Mouse (Mus musculus) activated CD4-positive, CD25-positive, alpha-beta regulatory T cell, adult 4 months (primary cell): ENCODE data around the gene Wdr13. TPM values are rescaled to one million over a fixed set of nuclear protein-coding genes. Genes with fewer than 3 reads are reported as not detected.
"Not testable (repeated sequence)": the region's sequence is repeated elsewhere in the genome, so short reads cannot be mapped to it uniquely, and the experiment has no call there.

ENCODE experiments used
- ATAC-seq: one replicate; pipeline ENCODE4 v1.8.0; 2017
- polyA plus RNA-seq, 2 experiments: library from polyadenylated mRNA; unstranded; fragments of 100-300 nt; shearing (Covaris generic); gene quantifications; one replicate each; pipeline ENCODE4 v1.2.1; 2017

The Wdr13 gene
- polyA plus RNA-seq, 2 experiments from 2014 or later, result 15.8 to 18.9 TPM

DNA sequence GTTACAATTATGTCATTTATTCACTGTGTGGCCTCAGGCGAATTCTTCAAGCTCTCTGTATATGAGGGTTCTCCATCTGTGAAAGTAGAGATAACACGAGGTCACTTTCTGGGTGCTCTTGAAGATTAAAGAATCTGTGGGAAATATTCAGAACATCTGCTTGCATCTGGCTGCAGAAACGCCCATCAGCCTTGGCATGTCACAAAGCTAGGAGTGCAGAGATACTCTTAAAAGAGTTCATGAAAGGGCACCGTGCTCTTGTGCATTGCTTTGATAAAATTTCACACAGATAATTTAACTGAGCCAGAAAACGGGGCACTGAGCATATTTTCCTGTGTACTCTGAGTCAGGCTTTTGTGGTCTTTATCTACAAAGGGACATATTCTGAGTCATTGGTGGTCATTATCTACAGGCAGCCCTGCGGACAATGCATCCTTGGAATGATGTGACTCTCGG is 30.5 kb downstream of the Wdr13 start:
- no peak for ATAC-seq

DNA sequence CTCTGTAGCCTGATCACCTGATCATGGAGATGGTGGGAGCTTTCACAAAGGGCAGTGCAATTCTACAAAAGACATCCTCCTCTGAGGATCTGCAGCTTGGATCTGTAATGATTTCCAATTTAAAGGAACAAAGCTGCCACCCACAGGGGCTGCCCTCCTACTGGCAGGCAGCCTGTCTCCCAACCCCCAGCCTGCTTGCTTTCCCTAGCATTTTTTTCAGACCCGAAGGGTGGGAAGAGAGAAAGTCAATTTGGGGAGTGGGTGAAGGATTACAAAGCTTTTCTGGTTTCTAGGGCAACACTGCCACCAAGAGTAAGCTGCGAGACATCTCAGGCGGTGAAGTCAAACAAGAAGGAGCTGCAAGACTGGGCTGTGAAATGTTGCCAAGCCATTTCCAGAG is 31.7 kb downstream of the Wdr13 start:
- no peak for ATAC-seq

DNA sequence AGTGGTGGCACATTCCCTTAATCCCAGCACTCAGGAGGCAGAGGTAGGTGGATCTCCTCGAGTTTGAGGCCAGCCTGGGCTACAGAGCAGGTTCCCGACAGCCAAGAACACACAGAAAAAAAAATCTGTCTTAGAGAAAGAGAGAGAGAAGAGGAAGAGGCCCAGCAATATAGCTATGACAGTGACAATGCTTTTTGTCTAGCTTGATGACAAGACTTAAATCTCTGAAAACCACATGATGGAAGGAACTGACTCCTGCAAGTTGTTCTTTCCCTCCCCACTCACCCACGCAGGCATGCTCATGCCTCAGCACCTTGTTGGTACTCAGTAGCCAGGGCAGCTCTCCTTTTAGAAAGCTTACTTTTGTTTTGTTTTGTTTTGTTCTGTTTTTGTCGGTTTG is 33.3 kb downstream of the Wdr13 start:
- ATAC-seq, result no peak

DNA sequence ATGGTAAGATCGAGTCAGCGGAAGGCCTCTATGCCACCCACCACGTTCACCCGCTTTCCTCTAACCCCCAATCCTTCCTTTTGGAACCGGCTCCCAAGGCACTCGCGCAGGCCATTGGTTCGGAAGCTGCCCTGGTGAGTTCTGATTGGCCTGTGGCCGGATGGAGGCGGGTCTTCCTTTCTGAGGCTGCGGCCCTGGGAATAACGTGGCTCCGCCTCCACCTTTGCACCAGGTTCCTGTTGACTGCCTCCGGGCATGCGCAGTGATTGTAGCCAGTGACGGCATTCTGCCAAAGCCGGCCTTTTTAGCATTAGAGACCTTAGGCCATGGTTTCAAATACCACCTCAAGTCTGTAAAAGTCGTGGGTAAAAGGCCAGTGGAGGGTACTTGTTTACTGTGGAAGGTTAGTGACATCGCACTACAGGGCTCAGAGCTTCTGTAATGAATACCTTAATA is 35.9 kb downstream of the Wdr13 start:
- peak; percentile 88 for ATAC-seq

DNA sequence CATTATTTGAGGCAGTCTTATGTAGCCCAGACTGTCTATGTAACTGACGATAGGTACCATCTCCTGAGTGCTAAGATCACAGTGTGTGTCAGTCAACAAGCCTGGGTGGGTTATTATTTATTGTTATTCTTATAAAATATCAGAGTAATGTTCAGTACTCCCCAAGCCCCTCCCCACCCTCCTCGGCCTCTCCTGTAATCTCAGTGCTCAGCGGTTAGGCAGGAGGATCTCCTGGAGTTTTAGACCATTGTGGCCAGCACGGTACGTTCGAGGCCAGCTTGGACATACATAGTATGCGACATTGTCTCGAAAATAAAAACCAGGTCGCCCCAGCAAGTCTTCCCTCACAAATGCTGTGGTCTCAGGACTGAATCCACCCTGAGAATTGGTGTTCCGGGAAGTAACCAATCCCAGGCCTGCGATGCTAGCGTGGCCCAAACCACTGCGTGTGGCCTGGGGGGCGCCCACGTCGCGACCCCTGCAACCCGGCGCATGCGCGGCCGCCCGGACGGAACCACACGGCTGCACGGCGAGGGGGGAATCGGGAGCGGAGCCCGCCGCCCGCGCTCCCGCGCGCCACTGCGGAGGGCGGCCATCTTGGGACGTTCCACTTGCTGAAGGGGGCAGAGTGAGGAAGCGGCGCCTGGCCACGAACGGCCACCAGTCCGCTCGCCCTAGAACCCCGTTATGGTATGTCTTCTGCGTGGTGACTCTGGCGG is 36.5 kb downstream of the Wdr13 start:
- ATAC-seq, result peak; percentile 75

DNA sequence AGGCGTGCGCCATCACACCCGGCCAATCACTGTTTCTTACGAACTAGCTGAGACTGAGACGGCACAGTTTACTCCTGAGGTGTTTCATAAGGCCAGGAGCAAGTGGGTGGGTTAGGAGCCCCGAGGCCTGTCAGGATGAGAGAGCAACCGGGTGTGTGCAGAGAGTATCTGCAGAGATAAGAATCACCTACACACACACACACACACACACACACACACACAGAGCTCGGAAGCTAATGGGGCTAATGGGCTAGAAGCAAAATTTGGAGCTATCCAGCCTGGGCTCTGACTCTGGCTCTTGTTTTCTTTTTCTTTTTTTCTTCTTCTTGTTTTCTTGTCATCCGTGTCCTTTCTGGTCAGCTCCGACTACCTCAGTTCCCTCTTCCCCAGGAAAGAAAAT is 37.1 kb downstream of the Wdr13 start:
- ATAC-seq, result no peak

DNA sequence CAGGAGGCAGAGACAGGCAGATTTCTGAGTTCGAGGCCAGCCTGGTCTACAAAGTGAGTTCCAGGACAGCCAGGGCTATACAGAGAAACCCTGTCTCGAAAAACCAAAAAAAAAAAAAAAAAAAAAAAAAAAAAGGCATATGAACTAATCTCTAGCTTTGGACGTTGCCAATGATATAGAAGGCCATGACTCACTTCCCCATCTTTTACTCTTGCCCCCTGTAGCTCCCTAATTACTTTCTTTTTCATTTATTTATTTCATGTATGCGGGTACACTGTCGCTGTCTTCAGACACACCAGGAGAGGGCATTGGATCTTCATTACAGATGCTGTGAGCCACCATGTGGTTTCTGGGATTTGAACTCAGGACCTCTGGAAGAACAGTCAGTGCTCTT is 41.7 kb downstream of the Wdr13 start:
- not testable (repeated sequence) for ATAC-seq

DNA sequence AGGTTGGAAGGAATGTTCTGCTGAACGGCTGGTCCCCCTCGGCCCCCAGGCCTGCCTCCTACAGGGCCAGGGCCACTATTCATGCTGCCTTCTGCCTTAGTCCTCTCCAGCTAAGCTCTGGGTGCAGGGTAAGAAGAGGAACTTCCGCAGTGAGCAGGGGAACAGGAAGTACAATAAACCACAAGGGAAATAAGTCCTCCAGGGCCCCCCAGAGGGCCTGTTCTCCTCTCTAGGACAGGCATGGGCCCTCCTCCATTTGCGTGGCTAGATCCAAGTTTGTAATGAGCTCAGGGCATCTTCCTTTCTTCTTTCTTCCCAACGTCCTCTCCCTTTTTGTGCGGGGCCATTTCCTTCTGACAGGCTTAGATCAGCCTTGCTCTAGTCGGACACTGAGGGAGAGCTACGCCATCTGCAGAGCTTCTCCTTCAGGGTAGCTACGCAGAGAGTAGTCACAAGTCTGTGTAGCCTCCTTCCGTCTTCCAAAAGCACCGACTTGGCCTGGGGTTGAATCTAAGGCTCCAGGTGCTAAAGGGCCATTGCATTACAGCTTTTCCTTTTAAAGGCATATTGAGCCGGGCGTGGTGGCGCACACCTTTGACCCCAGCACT is 42.2 kb downstream of the Wdr13 start, which contains the start of gene Was:
Gene Was (minus strand): TSS at position 153 of the 608 bp plus-strand sequence.
- peak; percentile 95 for ATAC-seq

DNA sequence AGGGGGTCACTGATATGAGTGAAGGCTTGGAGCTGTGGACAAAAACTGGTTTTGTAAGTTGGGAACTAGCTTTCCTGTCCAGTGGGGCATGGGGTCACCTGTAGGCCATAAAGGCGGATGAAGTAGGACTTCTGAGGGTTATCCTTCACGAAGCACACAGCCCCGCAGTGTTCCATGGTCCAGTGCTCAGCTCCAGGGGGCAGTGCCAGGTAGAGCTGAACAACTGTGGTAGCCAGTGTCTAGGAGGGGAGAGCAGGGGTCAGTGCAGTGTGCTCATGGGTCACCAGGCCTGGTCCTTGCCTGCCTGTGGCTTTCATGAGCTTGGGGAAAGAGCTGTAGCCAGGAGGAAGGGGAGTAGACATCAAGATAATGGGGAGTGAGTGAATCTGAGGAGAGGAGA is 42.9 kb downstream of the Wdr13 start:
- ATAC-seq, result no peak

DNA sequence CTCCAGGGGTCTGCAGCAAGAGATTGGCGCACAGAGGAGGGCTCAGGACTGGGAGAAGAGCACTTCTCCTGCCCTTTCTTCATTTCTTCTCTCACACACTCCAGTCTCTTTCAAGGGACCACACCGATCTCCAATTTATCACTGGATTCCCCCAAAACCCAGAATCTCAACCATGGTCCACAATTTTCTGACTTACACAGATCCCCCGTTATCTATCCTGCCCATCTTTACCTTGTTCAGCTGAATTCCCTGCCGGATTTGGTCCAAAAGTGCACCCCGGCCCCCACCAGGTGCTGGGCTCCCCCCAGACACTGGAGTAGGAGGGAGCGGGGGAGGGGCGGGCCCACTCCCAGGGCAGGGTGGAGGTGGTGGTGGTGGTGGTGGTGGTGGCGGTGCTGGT is 47.1 kb downstream of the Wdr13 start:
- ATAC-seq, result no peak

DNA sequence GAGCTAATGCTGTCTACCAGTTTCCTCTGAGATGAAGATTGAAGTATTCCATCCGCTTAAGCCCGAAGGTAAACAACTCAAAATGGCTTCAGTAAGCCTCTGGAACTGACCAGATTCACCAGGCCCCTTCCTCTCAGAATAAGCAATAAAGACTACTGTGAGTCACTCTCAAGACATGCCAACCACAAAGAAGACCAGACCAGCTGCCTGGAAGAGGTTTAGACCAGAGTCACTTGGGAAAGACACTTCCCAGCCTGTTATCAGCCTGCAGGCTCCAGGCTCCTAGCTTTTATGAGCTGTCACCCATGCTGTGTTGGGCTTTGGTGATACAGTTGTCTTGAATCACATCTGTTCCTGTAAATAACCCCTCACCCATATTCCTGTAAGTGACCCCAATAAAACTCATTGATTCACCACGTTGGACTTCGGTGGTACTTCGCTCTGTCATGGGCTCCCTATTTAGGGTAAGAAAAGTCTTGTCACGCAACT is 47.9 kb downstream of the Wdr13 start:
- no peak for ATAC-seq

DNA sequence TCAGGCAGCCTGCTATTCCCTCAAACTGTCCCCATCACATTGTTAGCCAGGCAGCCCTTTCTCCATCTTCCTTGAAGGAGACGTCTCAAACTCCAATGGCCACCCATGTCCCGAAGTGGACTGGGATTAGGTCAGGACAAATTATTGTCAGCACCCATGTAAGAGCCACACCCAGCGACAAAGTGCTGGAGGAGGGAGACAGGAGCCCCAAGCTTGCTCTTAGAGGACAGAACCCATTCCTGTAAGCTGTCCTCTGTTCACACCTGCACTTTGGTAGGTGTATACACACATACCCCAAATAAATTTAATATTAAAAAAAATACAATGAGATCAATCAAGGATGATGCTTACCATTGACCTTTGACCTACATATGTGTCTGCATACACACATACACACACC is 57.6 kb downstream of the Wdr13 start:
- ATAC-seq, result no peak

DNA sequence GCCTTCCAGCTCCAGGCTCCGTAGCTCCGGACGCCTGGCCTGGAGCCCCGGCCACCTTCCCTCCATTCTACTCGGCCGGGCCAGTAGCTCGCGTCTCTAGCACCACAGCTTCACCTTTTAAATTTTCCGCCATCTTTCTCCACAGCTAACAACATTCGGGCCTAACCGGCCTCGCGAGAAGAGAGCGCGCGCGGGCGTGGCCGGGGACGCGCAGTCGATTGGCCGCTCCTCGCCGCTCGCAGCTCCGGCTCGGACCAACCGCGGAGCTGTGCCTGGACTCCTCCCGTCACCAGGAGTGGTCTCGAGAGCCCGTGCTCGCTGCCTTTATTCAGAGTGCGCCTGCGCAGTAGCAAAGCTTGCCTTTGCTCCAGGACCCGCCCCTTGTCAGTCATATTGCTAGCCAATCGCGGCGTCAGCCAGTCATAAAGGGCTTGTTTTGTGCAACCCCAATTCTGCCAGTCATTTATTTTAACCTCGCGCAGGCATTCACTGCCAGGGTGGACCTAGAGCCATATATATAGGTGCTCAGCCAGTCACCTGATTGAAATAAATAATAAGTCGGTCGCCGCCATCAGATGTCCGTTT is 58.2 kb downstream of the Wdr13 start, which contains the start of gene Suv39h1:
Gene Suv39h1 (minus strand): TSS at position 331 of the 585 bp plus-strand sequence.
- peak; percentile 93 for ATAC-seq

DNA sequence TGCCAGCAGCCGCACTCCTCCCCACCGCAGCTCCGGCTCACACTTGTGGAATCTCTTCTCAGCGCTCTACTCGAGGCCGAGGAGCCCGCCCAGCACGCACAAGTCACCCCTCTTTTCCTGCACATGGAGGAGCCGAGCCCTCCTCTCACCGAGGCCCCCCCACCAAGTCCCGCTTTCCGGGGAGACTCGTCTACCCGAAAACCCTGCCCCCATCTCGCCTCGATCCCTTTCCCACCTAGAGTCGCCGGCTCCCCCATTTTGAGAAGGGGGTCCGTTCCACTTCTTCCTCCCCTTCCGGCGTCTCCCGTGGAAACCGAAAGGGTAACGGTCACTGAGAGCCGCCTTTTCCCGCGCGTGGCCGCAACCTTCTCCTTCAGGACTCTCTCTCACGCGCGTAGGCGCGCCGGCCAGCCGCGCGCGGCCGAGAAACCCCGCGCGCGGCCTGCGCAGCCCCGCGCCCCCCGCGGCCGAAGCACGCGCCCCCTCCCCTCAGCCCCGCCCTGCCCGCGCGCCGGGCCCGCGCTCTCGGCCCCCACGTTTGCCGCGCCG is 58.7 kb downstream of the Wdr13 start:
- ATAC-seq, result peak; percentile 3

Other genes with a start within 250 kb of the Wdr13 start
- gene Slc35a2, start 248.9 kb downstream of the Wdr13 start, polyA plus RNA-seq, result 10 to 100 TPM; 11.3 to 17.3 TPM
- gene Pqbp1, start 233.6 kb downstream of the Wdr13 start, polyA plus RNA-seq, result 100 to 1,000 TPM in 1 of 2 experiments, 10 to 100 TPM in 1; 88.7 to 101 TPM
- 10 to 100 TPM; 95.9 to 96.8 TPM for gene Timm17b, start 233.5 kb downstream of the Wdr13 start, polyA plus RNA-seq
- gene Gm10491, start 225.1 kb downstream of the Wdr13 start, polyA plus RNA-seq, result not detected
- not detected for gene Gm10490, start 223.3 kb downstream of the Wdr13 start, polyA plus RNA-seq
- gene Pcsk1n, start 213.1 kb downstream of the Wdr13 start, polyA plus RNA-seq, result not detected
- not detected for gene Eras, start 204.3 kb downstream of the Wdr13 start, polyA plus RNA-seq
- 10 to 100 TPM in 1 of 2 experiments, 1 to 10 TPM in 1; 8.7 to 10.0 TPM for gene Hdac6, start 185.0 kb downstream of the Wdr13 start, polyA plus RNA-seq
- gene Gata1, start 154.8 kb downstream of the Wdr13 start, polyA plus RNA-seq, result 10 to 100 TPM; 28.9 to 29.6 TPM
- not detected for gene Glod5, start 114.4 kb downstream of the Wdr13 start, polyA plus RNA-seq
- 10 to 100 TPM; 14.5 to 22.4 TPM for gene Suv39h1, start 58.1 kb downstream of the Wdr13 start, polyA plus RNA-seq
- 10 to 100 TPM; 24.0 to 27.4 TPM for gene Was, start 42.4 kb downstream of the Wdr13 start, polyA plus RNA-seq
- 100 to 1,000 TPM; 711 to 929 TPM for gene Rbm3, start 13.0 kb upstream of the Wdr13 start, polyA plus RNA-seq
- gene Tbc1d25, start 43.3 kb upstream of the Wdr13 start, polyA plus RNA-seq, result 1 to 10 TPM; 4.1 to 4.5 TPM
- 100 to 1,000 TPM; 129 to 202 TPM for gene Ebp, start 60.6 kb upstream of the Wdr13 start, polyA plus RNA-seq
- gene Porcn, start 73.6 kb upstream of the Wdr13 start, polyA plus RNA-seq, result under 1 TPM in 1 of 2 experiments, not detected in 1; 0.38 TPM
- 10 to 100 TPM; 16.0 to 21.0 TPM for gene Ftsj1, start 119.5 kb upstream of the Wdr13 start, polyA plus RNA-seq
- under 1 TPM in 1 of 2 experiments, not detected in 1; 0.60 TPM for gene Slc38a5, start 138.2 kb upstream of the Wdr13 start, polyA plus RNA-seq
- not detected for gene Ssxb10, start 194.5 kb upstream of the Wdr13 start, polyA plus RNA-seq
- gene Ssxb9, start 234.1 kb upstream of the Wdr13 start, polyA plus RNA-seq, result not detected